Mouse (Mus musculus) liver, adult 2 months (tissue): ENCODE measurements around the gene Trio.

Source experiments
- CTCF ChIP-seq: fragments of 200-500 bp; IDR thresholded peaks from 2 replicates; pipeline ENCODE4 v1.5.1; 2011; ENCODE audit warnings: low read depth, low read length, control low read depth
- POLR2A ChIP-seq: fragments of 200-500 bp; IDR thresholded peaks from 2 replicates; pipeline ENCODE4 v1.6.1; 2011; ENCODE audit warnings: low read length, control low read depth; ENCODE audit not compliant: insufficient read depth; ENCODE audit errors: extremely low read depth

DNA sequence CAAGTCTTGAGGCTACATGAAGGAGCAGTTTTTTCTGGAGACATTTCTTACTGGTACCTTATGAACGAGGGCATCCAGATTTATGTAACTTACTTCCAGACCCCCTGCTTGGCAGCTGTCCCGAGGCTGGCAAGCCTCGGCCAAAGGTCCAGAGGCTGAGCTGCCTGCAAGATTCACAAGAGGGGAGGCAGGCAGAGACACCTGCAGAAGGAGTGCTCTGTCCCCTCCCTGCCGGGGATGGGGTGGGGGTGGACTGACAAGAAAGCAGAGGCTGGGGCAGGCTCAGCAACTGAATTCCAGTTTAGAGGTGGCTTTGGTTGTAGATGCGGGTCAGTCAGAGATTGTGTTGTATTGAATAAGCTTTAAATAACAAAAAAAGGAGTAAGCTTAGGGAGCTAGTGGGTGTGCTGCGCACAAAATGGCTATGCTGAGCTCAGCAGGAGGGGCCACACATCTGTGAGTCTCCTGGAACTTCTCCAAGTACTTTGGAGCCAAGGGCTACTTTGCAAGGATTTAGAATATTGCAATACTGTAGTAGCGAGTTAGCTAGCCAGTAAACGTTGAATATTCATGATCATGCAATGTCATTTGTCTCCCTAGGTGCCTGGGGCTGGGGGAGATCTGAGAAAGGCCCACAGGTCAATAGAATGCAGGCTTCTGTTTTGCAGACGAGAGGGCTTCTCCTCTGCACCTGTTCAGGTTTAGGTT lies 15.7 kb upstream of the Trio start:
- TF ChIP-seq POLR2A = no peak
- TF ChIP-seq CTCF = no peak
